Mouse (Mus musculus) bone marrow, adult 2 months (tissue): ENCODE results near the gene B3gntl1.

Experiments used
- CTCF ChIP-seq: fragments of 200-500 bp; IDR thresholded peaks from 2 replicates; pipeline ENCODE4 v1.5.1; 2011; ENCODE audit warnings: low read length, control low read depth; ENCODE audit not compliant: control insufficient read depth, insufficient read depth
- POLR2A ChIP-seq: fragments of 200-500 bp; IDR thresholded peaks from 2 replicates; pipeline ENCODE4 v1.6.1; 2011; ENCODE audit warnings: low read depth, mild to moderate bottlenecking, control low read depth, low read length, borderline replicate concordance; ENCODE audit not compliant: control insufficient read depth

GRCm38 (mm10) chr11:121630406-121630805 is 42.5 kb downstream of the B3gntl1 start:
- TF ChIP-seq CTCF: no peak
- TF ChIP-seq POLR2A: no peak
